Mouse (Mus musculus) lung, adult 2 months (tissue): ENCODE measurements around the gene Rae1. TPM values are rescaled to one million over a fixed set of nuclear protein-coding genes. Genes with fewer than 3 reads are reported as not detected.

ENCODE experiments used
- DNase-seq: peaks from one replicate; pipeline ENCODE4 v3.0.0; 2022
- H3K4me1 ChIP-seq: fragments of 200-500 bp; 2 replicates; pipeline ENCODE4 v1.6.1; 2011; ENCODE audit warnings: low read length; ENCODE audit not compliant: control insufficient read depth, insufficient read depth
- H3K4me3 ChIP-seq: fragments of 200-500 bp; replicated peaks from 2 replicates; pipeline ENCODE3; 2011; ENCODE audit warnings: low read depth, mild to moderate bottlenecking, control low read depth, low read length; ENCODE audit errors: extremely low read depth
- CTCF ChIP-seq: fragments of 200-500 bp; IDR thresholded peaks from 2 replicates; pipeline ENCODE4 v1.5.1; 2011; ENCODE audit warnings: mild to moderate bottlenecking, low read length, control low read depth; ENCODE audit not compliant: insufficient read depth
- POLR2A ChIP-seq: fragments of 200-500 bp; IDR thresholded peaks from 2 replicates; pipeline ENCODE4 v1.6.1; 2011; ENCODE audit warnings: low read depth, mild to moderate bottlenecking, control low read depth, low read length, borderline replicate concordance; ENCODE audit errors: extremely low read depth
- WGBS: fragments of 180-500 bp; shearing (Covaris S2); methylation state at CpG from one replicate; pipeline ENCODE4 v1.1.7; 2018; 5-methylcytosine and 5-hydroxymethylcytosine counted together
- polyA plus RNA-seq: library from polyadenylated mRNA; depleted of rRNA; stranded (reverse); fragments of >200 nt; gene quantifications from 2 replicates; pipeline ENCODE4 v1.2.3, GENCODE M21; 2012

Rae1 gene
- polyA plus RNA-seq, 1 experiment, result 40.2 TPM

DNA sequence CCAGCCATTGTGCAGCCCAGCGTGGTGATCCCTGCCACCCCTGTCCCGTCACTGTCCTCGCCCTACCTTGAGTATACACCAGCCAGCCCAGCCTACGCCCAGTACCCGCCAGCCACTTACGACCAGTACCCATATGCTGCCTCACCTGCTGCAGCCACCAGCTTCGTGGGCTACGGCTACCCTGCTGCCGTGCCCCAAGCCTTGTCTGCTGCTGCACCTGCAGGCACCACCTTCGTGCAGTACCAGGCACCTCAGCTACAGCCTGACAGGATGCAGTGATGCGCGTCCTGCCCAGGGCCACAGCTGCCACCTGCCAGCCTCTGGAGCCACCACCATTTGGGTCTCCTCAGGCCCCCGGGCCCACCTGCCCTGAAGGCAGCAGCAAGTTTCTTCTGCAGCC lies 33.6 kb downstream of the Rae1 start:
- H3K4me3 ChIP-seq, result no peak overlapping the region
- DNase-seq, result no peak
- no peak for TF ChIP-seq CTCF
- TF ChIP-seq POLR2A, result no peak
- WGBS, result 93% methylated on average over 13 of the region's 13 CpGs
- H3K4me1 ChIP-seq, result peaks cover 16% of the 10 kb centered on the region

DNA sequence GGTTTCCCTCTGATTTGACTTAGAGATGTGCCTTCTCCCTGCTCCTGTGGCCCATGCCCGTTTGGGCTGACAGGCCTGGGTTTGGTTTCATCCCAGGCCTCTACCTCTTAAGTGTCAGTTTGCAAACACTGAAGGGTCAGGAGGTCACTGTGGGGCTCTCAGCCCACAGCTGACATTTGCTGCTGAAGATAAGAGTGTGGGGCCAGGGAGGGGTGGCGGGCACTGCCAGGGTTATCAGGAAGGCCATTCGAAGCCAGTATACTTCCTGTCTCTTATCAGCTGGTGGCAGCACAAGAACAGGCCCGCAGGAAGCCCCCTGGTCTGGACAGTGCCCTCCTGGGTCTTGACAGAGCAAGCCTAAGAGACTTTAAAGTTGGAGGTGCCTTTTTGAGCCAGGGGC lies 35.1 kb downstream of the Rae1 start:
- DNase-seq, result no peak
- TF ChIP-seq CTCF (no peak), POLR2A (no peak)
- no peak overlapping the region for H3K4me3 ChIP-seq
- peaks cover 16% of the 10 kb centered on the region for H3K4me1 ChIP-seq
- WGBS, result 26% methylated on average over 4 of the region's 4 CpGs

DNA sequence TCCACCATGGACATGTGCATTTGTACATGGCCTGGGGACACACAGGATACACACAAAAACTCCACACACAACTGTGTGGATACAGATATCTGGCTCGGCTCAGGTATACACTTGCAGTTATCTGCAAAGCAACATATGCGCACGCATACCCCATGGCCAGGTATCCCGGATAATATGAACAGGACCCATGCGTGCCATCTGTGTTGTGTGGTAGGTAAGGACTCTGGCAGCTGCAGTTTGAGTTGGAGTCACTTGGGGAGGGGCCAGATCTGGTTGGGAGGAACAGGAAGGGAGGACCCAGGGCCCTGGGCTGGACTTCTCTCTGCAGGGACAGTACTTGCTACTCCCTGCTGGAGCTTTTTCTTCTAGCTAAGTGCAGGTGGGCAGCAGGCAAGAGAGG lies 35.7 kb downstream of the Rae1 start:
- WGBS, result 82% methylated on average over 5 of the region's 5 CpGs
- no peak for DNase-seq
- Histone ChIP-seq H3K4me3 (no peak overlapping the region), H3K4me1 (peaks cover 16% of the 10 kb centered on the region)
- TF ChIP-seq POLR2A (no peak), CTCF (no peak)

DNA sequence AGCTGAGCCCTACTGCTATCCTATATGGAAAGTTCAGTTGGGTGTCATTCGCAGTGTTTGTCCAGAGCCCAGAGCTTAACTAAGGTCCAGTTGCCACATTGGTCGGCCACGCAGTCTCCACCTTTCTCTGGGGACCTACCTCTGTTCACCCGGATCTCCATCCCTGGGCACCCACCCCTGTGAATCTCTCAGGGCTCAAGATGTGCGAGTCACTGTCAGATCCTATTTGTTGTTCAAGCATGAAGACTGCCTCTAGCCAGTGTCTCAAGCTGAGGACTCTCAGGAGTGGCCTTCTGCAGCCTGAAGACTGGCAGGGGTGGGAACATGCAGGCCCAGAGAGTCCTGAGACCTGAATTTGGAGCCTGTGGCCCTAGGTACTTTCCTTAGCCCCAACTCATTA lies 36.1 kb downstream of the Rae1 start:
- Histone ChIP-seq H3K4me3 (no peak overlapping the region), H3K4me1 (peaks cover 16% of the 10 kb centered on the region)
- DNase-seq, result no peak
- TF ChIP-seq POLR2A, result no peak
- TF ChIP-seq CTCF, result no peak
- 91% methylated on average over 5 of the region's 5 CpGs for whole genome bisulfite sequencing

DNA sequence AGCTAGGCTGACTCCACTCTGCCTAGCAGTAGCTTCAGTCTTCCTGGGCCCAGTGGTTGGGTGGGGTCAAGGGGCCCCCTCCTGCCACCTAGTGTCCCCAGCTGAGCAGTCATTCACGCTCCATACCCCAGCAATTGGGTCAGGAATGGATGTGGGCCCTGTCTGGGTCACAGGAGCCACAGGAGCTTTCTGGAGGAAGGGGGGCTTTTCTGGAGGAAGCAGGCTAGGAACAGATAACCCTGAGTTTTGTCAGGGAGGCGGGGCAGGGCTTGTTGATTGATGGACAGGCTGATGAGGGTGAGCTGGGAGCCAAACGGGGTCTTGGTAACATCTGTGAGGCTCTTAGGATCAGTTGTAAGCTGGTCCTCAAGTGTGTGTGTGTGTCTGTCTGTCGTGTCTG lies 36.7 kb downstream of the Rae1 start:
- H3K4me3 ChIP-seq, result no peak overlapping the region
- no peak for DNase-seq
- no peak for TF ChIP-seq POLR2A
- TF ChIP-seq CTCF, result no peak
- peaks cover 16% of the 10 kb centered on the region for H3K4me1 ChIP-seq
- WGBS, result 60% methylated on average over 4 of the region's 4 CpGs

DNA sequence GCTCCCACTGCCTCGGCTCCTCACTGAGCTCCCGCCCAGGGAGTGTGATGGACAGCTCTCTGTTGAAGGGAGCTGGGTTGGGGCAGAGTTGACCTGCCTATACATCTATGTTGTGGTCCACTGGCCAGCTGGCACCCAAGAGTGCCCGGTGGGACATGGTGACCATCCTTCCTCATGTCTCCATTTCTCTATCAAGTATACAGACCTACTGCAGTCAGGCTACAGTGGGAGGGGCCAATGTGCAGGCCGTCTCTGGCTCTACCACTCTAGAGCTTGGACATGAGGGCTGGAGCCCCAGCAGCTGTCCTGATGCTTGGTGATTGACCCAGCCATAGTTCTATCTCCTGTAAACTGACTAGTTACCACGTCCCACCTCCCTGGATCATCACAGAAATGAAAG lies 37.4 kb downstream of the Rae1 start:
- WGBS, result 83% methylated on average over 5 of the region's 5 CpGs
- Histone ChIP-seq H3K4me1 (peaks cover 16% of the 10 kb centered on the region), H3K4me3 (no peak overlapping the region)
- DNase-seq, result no peak
- TF ChIP-seq CTCF (no peak), POLR2A (no peak)

DNA sequence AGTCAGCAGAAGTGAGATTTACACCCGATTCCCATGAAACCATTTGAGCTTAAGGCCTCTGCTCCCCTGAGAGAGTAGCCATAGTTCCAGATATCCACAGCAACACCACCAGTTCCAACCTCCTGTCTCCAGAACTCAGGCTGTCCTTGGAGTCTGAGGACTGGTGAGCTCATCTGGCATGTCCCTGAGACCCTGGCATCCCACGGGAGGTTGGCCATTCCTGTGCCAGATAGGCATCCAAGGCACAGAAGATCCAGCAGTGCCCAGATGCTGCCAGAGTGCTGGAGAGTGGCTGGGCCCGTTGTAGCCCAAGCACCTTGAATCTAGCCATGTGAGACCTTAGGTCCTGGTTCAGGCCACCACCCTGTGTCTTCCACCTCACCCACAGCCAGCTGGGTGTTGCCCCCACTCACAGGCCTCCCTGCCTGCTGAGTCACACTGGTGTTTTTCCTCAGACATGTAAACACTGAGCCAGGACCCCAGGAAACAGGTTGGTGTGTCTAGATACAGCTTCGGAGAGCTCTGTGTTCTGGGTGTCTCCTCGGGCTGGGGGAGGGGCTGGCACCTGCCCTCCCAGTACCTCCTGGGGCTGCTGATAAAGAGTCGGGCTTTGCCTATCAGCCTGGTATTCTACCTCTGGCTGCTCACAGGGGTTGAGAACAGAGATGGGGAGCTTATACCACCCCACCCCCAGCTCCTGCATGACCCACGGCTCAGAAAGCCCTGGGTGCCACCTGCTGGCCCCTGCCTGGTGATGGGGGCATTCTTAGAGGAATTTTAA lies 38.1 kb downstream of the Rae1 start:
- TF ChIP-seq POLR2A (no peak), CTCF (no peak)
- H3K4me3 ChIP-seq, result no peak overlapping the region
- peaks cover 16% of the 10 kb centered on the region for H3K4me1 ChIP-seq
- 56% methylated on average over 7 of the region's 7 CpGs for WGBS
- no peak for DNase-seq

DNA sequence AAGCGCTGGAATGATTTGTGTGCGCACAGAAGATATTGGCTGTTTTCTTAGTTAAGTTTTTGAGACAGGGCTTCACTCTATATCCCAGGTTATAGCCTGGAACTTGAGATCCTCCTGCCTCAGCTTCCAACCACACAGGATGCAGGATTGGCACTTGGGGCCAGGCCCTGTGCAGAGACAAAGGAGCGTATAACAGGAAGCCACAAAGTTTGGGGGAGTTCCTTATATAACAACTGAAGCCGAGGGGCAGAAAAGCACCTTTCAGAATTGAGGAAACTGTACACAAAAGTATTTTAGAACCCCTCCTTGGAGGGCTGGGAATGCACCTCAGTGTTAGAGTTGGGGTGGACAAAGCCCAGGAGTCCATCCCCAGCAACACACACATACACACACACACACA lies 39.1 kb downstream of the Rae1 start:
- 73% methylated on average over 4 of the region's 4 CpGs for WGBS
- no peak for DNase-seq
- Histone ChIP-seq H3K4me1 (peaks cover 13% of the 10 kb centered on the region), H3K4me3 (no peak overlapping the region)
- TF ChIP-seq CTCF, result no peak

DNA sequence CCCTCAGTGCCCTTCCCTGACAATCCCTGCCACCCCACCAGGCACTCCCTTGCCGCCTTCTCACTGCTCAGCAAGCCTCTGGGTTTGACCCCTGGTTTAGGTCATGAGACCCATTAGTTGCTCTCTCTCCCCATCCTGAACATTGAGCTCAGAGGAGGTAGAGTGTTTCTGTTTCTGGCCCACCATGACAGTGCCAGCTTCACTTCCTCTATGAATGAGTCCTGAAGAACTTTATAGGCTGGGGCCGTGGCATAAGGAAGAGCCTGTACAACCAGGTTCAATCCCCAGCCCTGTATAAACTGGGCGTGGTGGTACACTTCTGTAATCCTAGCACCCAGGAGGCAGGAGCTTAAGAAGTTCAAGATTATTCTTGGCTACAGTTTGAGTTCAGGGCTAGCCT lies 40.9 kb downstream of the Rae1 start:
- no peak for DNase-seq
- 83% methylated on average over 3 of the region's 3 CpGs for WGBS
- TF ChIP-seq CTCF (no peak), POLR2A (no peak)
- Histone ChIP-seq H3K4me3 (no peak overlapping the region), H3K4me1 (peaks cover 2% of the 10 kb centered on the region)

DNA sequence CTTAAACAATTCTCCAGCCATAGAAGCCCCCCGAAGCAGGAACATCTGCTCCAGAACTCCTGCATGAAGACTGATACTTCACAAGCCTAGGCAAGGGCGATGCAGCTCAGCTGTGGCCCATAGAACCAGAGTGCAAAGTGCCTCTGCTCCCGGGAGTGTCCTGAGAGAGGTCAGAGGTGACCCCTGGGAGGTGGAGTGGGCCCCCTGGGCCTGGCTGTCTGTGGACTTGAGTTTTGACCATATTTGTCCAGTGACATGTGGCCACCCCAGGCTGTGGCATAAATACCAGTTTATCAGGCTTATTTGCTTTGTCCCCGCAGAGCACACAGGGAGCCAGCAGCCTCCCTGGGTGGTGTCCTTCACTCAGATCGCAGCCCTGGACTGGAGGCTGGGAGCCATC lies 41.3 kb downstream of the Rae1 start:
- WGBS, result 59% methylated on average over 5 of the region's 5 CpGs
- DNase-seq, result no peak
- Histone ChIP-seq H3K4me3 (no peak overlapping the region), H3K4me1 (peaks cover 1% of the 10 kb centered on the region; the same call in 1 of the 2 replicates)
- no peak for TF ChIP-seq CTCF
- no peak for TF ChIP-seq POLR2A

DNA sequence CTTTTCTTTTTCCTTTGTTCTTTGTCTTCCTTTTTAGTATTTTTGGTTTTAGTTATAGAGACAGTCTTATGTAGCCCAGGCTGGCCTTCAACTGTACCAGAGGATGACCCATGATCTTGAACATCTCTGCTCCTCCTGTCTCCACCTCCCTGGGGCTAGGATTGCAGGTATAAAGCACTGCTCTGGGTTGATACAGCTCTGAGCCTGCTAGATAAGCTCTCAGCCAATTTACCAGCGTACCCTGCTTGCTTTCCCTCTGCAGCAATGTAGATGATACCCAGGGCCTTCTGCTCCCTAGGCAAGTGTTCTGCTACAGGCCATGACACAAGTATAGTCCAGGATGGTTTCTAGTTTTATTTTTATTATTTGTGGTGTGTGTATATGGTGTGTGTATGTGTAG lies 42.0 kb downstream of the Rae1 start:
- 94% methylated on average over 1 of the region's 1 CpGs for WGBS
- Histone ChIP-seq H3K4me1 (peaks cover 6% of the 10 kb centered on the region; the same call in 1 of the 2 replicates), H3K4me3 (no peak overlapping the region)
- no peak for DNase-seq
- TF ChIP-seq CTCF (no peak), POLR2A (no peak)
